Mouse (Mus musculus): ENCODE data around the gene Chid1. TPM values are rescaled to one million over a fixed set of nuclear protein-coding genes. Genes with fewer than 3 reads are reported as not detected.

Gene Chid1
- polyA plus RNA-seq, 1 experiment from 2014 or later: 24.3 TPM

GRCm38 (mm10) chr7:141463824-141464602 is 75.6 kb downstream of the Chid1 start:
- Histone ChIP-seq H3K27me3 (peaks cover 81% of the 10 kb centered on the region), H3K9ac (no peak overlapping the region), H3K27ac (no peak overlapping the region), H3K4me2 (no peak overlapping the region), H3K4me3 (peak overlapping the region; percentile 9; the same call in 1 of the 2 replicates), H3K36me3 (ENCODE audit: poor library complexity, severe bottlenecking) (peaks cover 13% of the 10 kb centered on the region), H3K4me1 (peaks cover 42% of the 10 kb centered on the region), H3K9me3 (replicated peaks) (no peaks in the 10 kb centered on the region)
- 19% methylated on average over 12 of the region's 12 CpGs for WGBS
- no peak for ATAC-seq

GRCm38 (mm10) chr7:141462333-141462821 is 77.3 kb downstream of the Chid1 start:
- H3K9me3 ChIP-seq (replicated peaks): no peaks in the 10 kb centered on the region
- peaks cover 27% of the 10 kb centered on the region for H3K4me1 ChIP-seq
- peak overlapping the region; percentile 62 for H3K4me2 ChIP-seq
- WGBS: 23% methylated on average over 5 of the region's 5 CpGs
- no peak overlapping the region; the same call in 1 of the 2 replicates for H3K9ac ChIP-seq
- H3K36me3 ChIP-seq (ENCODE audit: poor library complexity, severe bottlenecking): peaks cover 21% of the 10 kb centered on the region
- H3K27ac ChIP-seq: no peak overlapping the region
- ATAC-seq: no peak
- peaks cover 82% of the 10 kb centered on the region for H3K27me3 ChIP-seq
- H3K4me3 ChIP-seq: peak overlapping the region; percentile 36

- no peak for ATAC-seq
- Histone ChIP-seq H3K4me1 (peaks cover 20% of the 10 kb centered on the region), H3K9ac (peak overlapping the region; percentile 45), H3K27ac (no peak overlapping the region), H3K9me3 (replicated peaks) (no peaks in the 10 kb centered on the region), H3K36me3 (ENCODE audit: poor library complexity, severe bottlenecking) (peaks cover 21% of the 10 kb centered on the region), H3K4me2 (peak overlapping the region; percentile 62), H3K27me3 (peaks cover 79% of the 10 kb centered on the region), H3K4me3 (peak overlapping the region; percentile 36)
- 3% methylated on average over 41 of the region's 59 CpGs for WGBS
Measured at GRCm38 (mm10) chr7:141461521-141462332, 77.9 kb downstream of the Chid1 start.

GRCm38 (mm10) chr7:141460391-141461113 is 79.1 kb downstream of the Chid1 start, which contains the start of gene Cracr2b:
Gene Cracr2b, plus strand, starts transcription at chr7:141461094.
- Histone ChIP-seq H3K9me3 (replicated peaks) (no peaks in the 10 kb centered on the region), H3K9ac (peak within 1 kb of the TSS; percentile 45), H3K27ac (no peak within 1 kb of the TSS), H3K36me3 (ENCODE audit: poor library complexity, severe bottlenecking) (peaks cover 21% of the 10 kb centered on the region), H3K4me3 (peak within 1 kb of the TSS; percentile 36), H3K4me2 (peak within 1 kb of the TSS; percentile 62), H3K4me1 (peaks cover 31% of the 10 kb centered on the region), H3K27me3 (peaks cover 72% of the 10 kb centered on the region)
- 74% methylated on average over 15 of the region's 15 CpGs for WGBS
- no peak for ATAC-seq

GRCm38 (mm10) chr7:141460001-141460390 is 79.7 kb downstream of the Chid1 start:
- Histone ChIP-seq H3K9ac (no peak overlapping the region), H3K27me3 (peaks cover 67% of the 10 kb centered on the region), H3K4me1 (peaks cover 32% of the 10 kb centered on the region), H3K9me3 (replicated peaks) (no peaks in the 10 kb centered on the region), H3K4me3 (no peak overlapping the region), H3K36me3 (ENCODE audit: poor library complexity, severe bottlenecking) (peaks cover 21% of the 10 kb centered on the region), H3K27ac (no peak overlapping the region), H3K4me2 (no peak overlapping the region)
- no peak for ATAC-seq
- 78% methylated on average over 5 of the region's 5 CpGs for WGBS

- peaks cover 60% of the 10 kb centered on the region for H3K27me3 ChIP-seq
- H3K9ac ChIP-seq: no peak overlapping the region
- peaks cover 21% of the 10 kb centered on the region for H3K36me3 ChIP-seq (ENCODE audit: poor library complexity, severe bottlenecking)
- no peak for ATAC-seq
- H3K4me1 ChIP-seq: peaks cover 33% of the 10 kb centered on the region
- no peak overlapping the region for H3K27ac ChIP-seq
- no peak overlapping the region for H3K4me2 ChIP-seq
- WGBS: 86% methylated on average over 17 of the region's 17 CpGs
- H3K4me3 ChIP-seq: no peak overlapping the region
- H3K9me3 ChIP-seq (replicated peaks): no peaks in the 10 kb centered on the region
Measured at GRCm38 (mm10) chr7:141459301-141459711, 80.4 kb downstream of the Chid1 start.

- ATAC-seq: no peak
- H3K9me3 ChIP-seq (replicated peaks): no peaks in the 10 kb centered on the region
- peaks cover 33% of the 10 kb centered on the region for H3K4me1 ChIP-seq
- 91% methylated on average over 11 of the region's 11 CpGs for WGBS
- H3K27me3 ChIP-seq: peaks cover 53% of the 10 kb centered on the region
- H3K9ac ChIP-seq: no peak overlapping the region
- peaks cover 21% of the 10 kb centered on the region for H3K36me3 ChIP-seq (ENCODE audit: poor library complexity, severe bottlenecking)
- no peak overlapping the region for H3K27ac ChIP-seq
- H3K4me2 ChIP-seq: no peak overlapping the region
- no peak overlapping the region for H3K4me3 ChIP-seq
Measured at GRCm38 (mm10) chr7:141458661-141459060, 81.0 kb downstream of the Chid1 start.

- Histone ChIP-seq H3K27ac (no peak overlapping the region), H3K4me1 (peaks cover 33% of the 10 kb centered on the region), H3K9ac (no peak overlapping the region), H3K4me3 (no peak overlapping the region), H3K36me3 (ENCODE audit: poor library complexity, severe bottlenecking) (peaks cover 21% of the 10 kb centered on the region), H3K27me3 (peaks cover 48% of the 10 kb centered on the region), H3K9me3 (replicated peaks) (no peaks in the 10 kb centered on the region), H3K4me2 (no peak overlapping the region)
- 77% methylated on average over 15 of the region's 15 CpGs for WGBS
- no peak for ATAC-seq
Measured at GRCm38 (mm10) chr7:141457986-141458660, 81.5 kb downstream of the Chid1 start.

- H3K9me3 ChIP-seq (replicated peaks): no peaks in the 10 kb centered on the region
- 90% methylated on average over 14 of the region's 14 CpGs for WGBS
- ATAC-seq: no peak
Measured at GRCm38 (mm10) chr7:141457236-141457635, 82.4 kb downstream of the Chid1 start.

GRCm38 (mm10) chr7:141456739-141457138 is 82.9 kb downstream of the Chid1 start:
- Histone ChIP-seq H3K36me3 (ENCODE audit: poor library complexity, severe bottlenecking) (peaks cover 28% of the 10 kb centered on the region), H3K4me2 (peak overlapping the region; percentile 95), H3K9me3 (replicated peaks) (no peaks in the 10 kb centered on the region), H3K4me3 (no peak overlapping the region), H3K9ac (no peak overlapping the region), H3K4me1 (peaks cover 26% of the 10 kb centered on the region), H3K27me3 (peaks cover 34% of the 10 kb centered on the region), H3K27ac (no peak overlapping the region)
- WGBS: 91% methylated on average over 6 of the region's 6 CpGs
- ATAC-seq: no peak

More at GRCm38 (mm10) chr7:141457236-141457635, 82.4 kb downstream of the Chid1 start:
- Histone ChIP-seq H3K27ac (no peak overlapping the region), H3K27me3 (peaks cover 39% of the 10 kb centered on the region), H3K9ac (no peak overlapping the region), H3K4me1 (peaks cover 30% of the 10 kb centered on the region), H3K4me3 (no peak overlapping the region), H3K36me3 (ENCODE audit: poor library complexity, severe bottlenecking) (peaks cover 23% of the 10 kb centered on the region), H3K4me2 (no peak overlapping the region)

Data from forebrain, embryonic 13.5 days (tissue).